9 mouse cellular contexts compared by ENCODE assay signal in the genomic region with DNA sequence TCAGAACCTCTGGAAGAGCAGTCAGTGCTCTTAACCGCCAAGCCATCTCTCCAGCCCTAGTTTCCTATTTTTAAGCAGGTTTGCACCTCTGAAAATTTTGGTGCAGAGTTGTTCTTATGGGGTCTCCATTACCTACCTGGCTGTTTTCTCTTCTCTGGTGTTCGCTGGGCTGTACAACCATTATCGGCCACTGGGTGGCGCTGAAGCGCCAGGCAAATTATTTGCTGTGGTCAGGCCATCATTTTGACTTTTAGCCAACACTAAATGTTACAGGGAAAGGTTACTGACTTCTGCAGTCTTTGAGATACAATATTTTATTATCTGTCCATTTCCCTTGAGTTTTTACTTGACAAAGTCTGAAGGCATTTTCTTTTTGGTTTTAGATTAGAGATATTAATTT.
A peak's percentile ranks its signal among the peaks of the same experiment; 100 is the strongest.
DNase-seq lines count a peak whose midpoint lies in the region; ATAC-seq lines count a peak whose summit lies in the region.
"Had no signal": no experiment of that assay in that cellular context is flagged by ENCODE, and none has a peak within 500 bp of the region (broad histone marks: within the 10 kb centered on the region; RNA-seq: fewer than 3 reads in every experiment).

No protein-coding gene starts in this region.

- no peaks in the 10 kb centered on the region for H3K4me1 ChIP-seq in neural tube, embryonic 15.5 days
- H3K4me1 ChIP-seq: neural tube, embryonic 13.5 days had no signal

- H3K4me2 ChIP-seq in neural tube, embryonic 15.5 days: no peak overlapping the region
- H3K4me2 ChIP-seq: neural tube, embryonic 13.5 days had no signal

- H3K9me3 ChIP-seq in neural tube, embryonic 15.5 days (replicated peaks): no peaks in the 10 kb centered on the region
- H3K9me3 ChIP-seq: neural tube, embryonic 13.5 days had no signal

- 1% methylated on average over 5 of the region's 5 CpGs for WGBS in neural tube, embryonic 15.5 days

- no peak overlapping the region for H3K9ac ChIP-seq in neural tube, embryonic 15.5 days (replicated peaks)
- H3K9ac ChIP-seq: neural tube, embryonic 13.5 days had no signal

- no peak for ATAC-seq in neural tube, embryonic 15.5 days (ENCODE audit: low FRiP score)
- no peak for ATAC-seq in megakaryocyte, adult 5-6 weeks (ENCODE audit: poor library complexity, severe bottlenecking)

- H3K27ac ChIP-seq in neural tube, embryonic 15.5 days (replicated peaks): no peak overlapping the region
- H3K27ac ChIP-seq: neural tube, embryonic 13.5 days had no signal

- H3K36me3 ChIP-seq in neural tube, embryonic 15.5 days: no peaks in the 10 kb centered on the region
- H3K36me3 ChIP-seq: neural tube, embryonic 13.5 days had no signal

- no peaks in the 10 kb centered on the region for H3K27me3 ChIP-seq in neural tube, embryonic 15.5 days (replicated peaks)
- H3K27me3 ChIP-seq: neural tube, embryonic 13.5 days had no signal

- peak; percentile 79 for DNase-seq in neural tube, embryonic 10.5 days (ENCODE audit: extremely low spot score, low spot score)
- DNase-seq in adipocyte (ENCODE audit: low spot score): peak; percentile 68
- DNase-seq in cerebellum, postnatal 4 days (ENCODE audit: low spot score in 2 of 2): peak; percentile 48 to 82
- peak; percentile 60 to 79 for DNase-seq in heart, postnatal 10 days
- DNase-seq in left cerebral cortex, postnatal 4 days: peak; percentile 71
- peak; percentile 70 to 73 for DNase-seq in right cerebral cortex, adult 2 months (ENCODE audit: low spot score in 2 of 2)

- no peak overlapping the region for H3K4me3 ChIP-seq in neural tube, embryonic 15.5 days (replicated peaks)
- H3K4me3 ChIP-seq: neural tube, embryonic 13.5 days had no signal

- intact Hi-C loops in heart, postnatal 10 days (cut with DNase I): loop anchor here (1.0 kb wide), 1 partner anchor 366 kb away; no protein-coding TSS in a partner anchor
- intact Hi-C loops in left cerebral cortex, postnatal 4 days (cut with DNase I): no loop called here
